Mouse (Mus musculus) urinary bladder, postnatal 4 days (tissue): ENCODE measurements around the gene Entpd1.

Experiments used
- DNase-seq, 2 experiments: peaks; one replicate each; pipeline ENCODE4 v3.0.0; 2021 to 2022; ENCODE audit warnings: low spot score in 2 of 2

The Entpd1 gene

GRCm38 (mm10) chr19:40723516-40723915, 111.3 kb downstream of the Entpd1 start:
- DNase-seq: no peak

GRCm38 (mm10) chr19:40726148-40726547, 114.0 kb downstream of the Entpd1 start:
- DNase-seq: peak in 1 of 2 experiments; percentile 60

- DNase-seq: no peak
These were observed 114.4 kb downstream of the Entpd1 start for GRCm38 (mm10) chr19:40726614-40727013.

GRCm38 (mm10) chr19:40728213-40728612, 116.0 kb downstream of the Entpd1 start:
- DNase-seq: no peak

GRCm38 (mm10) chr19:40728732-40729420, 116.7 kb downstream of the Entpd1 start:
- DNase-seq: no peak

- DNase-seq: no peak
These were observed 121.2 kb downstream of the Entpd1 start for GRCm38 (mm10) chr19:40733409-40733808.

- DNase-seq: no peak
These were observed 121.7 kb downstream of the Entpd1 start for GRCm38 (mm10) chr19:40733849-40734248.

- DNase-seq: peak; percentile 66 to 71
These were observed 124.7 kb downstream of the Entpd1 start for GRCm38 (mm10) chr19:40736680-40737512.

GRCm38 (mm10) chr19:40737613-40738012, 125.4 kb downstream of the Entpd1 start:
- no peak for DNase-seq

GRCm38 (mm10) chr19:40738683-40739324, 126.6 kb downstream of the Entpd1 start:
- DNase-seq: no peak

- DNase-seq: no peak
These were observed 134.4 kb downstream of the Entpd1 start for GRCm38 (mm10) chr19:40746603-40747002.

- DNase-seq: no peak
These were observed 136.4 kb downstream of the Entpd1 start, which contains the start of gene Cc2d2b for GRCm38 (mm10) chr19:40748559-40748958. Gene Cc2d2b, plus strand, starts transcription at chr19:40748753.

- DNase-seq: no peak
These were observed 142.1 kb downstream of the Entpd1 start for GRCm38 (mm10) chr19:40754311-40754710.

GRCm38 (mm10) chr19:40760071-40760470, 147.9 kb downstream of the Entpd1 start:
- DNase-seq: no peak

- no peak for DNase-seq
These were observed 150.0 kb downstream of the Entpd1 start for GRCm38 (mm10) chr19:40762023-40762759.

- no peak for DNase-seq
These were observed 155.0 kb downstream of the Entpd1 start for GRCm38 (mm10) chr19:40767189-40767588.

- DNase-seq: no peak
These were observed 157.2 kb downstream of the Entpd1 start for GRCm38 (mm10) chr19:40769341-40769770.

- no peak for DNase-seq
These were observed 176.0 kb downstream of the Entpd1 start for GRCm38 (mm10) chr19:40788004-40788714.

GRCm38 (mm10) chr19:40788715-40789084, 176.5 kb downstream of the Entpd1 start:
- no peak for DNase-seq
